Mouse (Mus musculus): Measurements from ENCODE around the gene Tmem63a. TPM values are rescaled to one million over a fixed set of nuclear protein-coding genes. Genes with fewer than 3 reads are reported as not detected.

Tmem63a gene
- polyA plus RNA-seq, 2 experiments = 4.6 to 6.8 TPM

DNA sequence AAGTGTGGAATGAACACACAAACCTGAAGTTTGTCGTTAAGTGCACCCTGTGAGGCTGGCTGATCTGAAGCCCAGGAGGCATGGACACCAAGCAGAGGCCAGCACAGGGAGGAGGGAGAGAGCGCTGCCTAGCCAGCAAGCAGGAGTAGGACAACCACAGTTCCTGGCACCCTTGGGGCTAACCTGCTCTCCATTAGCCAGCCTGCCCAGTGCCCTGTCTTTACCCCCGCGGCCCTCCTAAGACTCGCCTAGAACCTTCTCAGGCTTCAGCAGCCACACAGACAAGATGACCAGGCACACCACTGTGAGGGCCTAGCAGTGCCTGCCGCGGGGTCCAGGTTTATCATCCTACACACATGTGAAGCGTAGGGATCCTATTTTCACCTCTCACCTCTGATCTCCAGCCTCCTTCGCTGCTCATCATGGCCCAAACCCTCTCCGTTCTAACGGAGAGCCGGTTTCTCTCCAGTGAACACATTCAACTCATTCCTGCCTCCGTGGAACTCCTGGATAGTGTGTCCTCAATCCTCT lies 75.8 kb downstream of the Tmem63a start:
- WGBS (ENCODE audit: insufficient replicate concordance) = 61% methylated on average over 13 of the region's 13 CpGs
- no peak overlapping the region for H3K27ac ChIP-seq
- no peak for ATAC-seq (ENCODE audit: insufficient read depth)
- peaks cover 9 to 13% of the 10 kb centered on the region in 2 experiments for H3K4me1 ChIP-seq (replicated peaks; ENCODE audit: control insufficient read depth in 2 of 2, insufficient read depth in 2 of 2, low read length in 1 of 2)
- peaks cover 13% of the 10 kb centered on the region for H3K27me3 ChIP-seq (ENCODE audit: control insufficient read depth, insufficient read depth, low read length)
- H3K9me3 ChIP-seq (ENCODE audit: control insufficient read depth, low read length) = no peaks in the 10 kb centered on the region
- no peak for DNase-seq (ENCODE audit: low read depth in 3 of 3, low spot score in 3 of 3)
- H3K36me3 ChIP-seq (replicated peaks; ENCODE audit: control insufficient read depth, insufficient read depth, low read depth) = no peaks in the 10 kb centered on the region
- no peak overlapping the region for H3K4me2 ChIP-seq (ENCODE audit: low read depth)
- H3K9ac ChIP-seq (replicated peaks) = no peak overlapping the region
- TF ChIP-seq EP300 (IDR thresholded peaks at IDR 0.05; ENCODE audit: low read depth) = no peak
- H3K4me3 ChIP-seq (ENCODE audit: insufficient read depth in 1 of 2, low read depth in 2 of 2, low read length in 2 of 2) = no peak overlapping the region

DNA sequence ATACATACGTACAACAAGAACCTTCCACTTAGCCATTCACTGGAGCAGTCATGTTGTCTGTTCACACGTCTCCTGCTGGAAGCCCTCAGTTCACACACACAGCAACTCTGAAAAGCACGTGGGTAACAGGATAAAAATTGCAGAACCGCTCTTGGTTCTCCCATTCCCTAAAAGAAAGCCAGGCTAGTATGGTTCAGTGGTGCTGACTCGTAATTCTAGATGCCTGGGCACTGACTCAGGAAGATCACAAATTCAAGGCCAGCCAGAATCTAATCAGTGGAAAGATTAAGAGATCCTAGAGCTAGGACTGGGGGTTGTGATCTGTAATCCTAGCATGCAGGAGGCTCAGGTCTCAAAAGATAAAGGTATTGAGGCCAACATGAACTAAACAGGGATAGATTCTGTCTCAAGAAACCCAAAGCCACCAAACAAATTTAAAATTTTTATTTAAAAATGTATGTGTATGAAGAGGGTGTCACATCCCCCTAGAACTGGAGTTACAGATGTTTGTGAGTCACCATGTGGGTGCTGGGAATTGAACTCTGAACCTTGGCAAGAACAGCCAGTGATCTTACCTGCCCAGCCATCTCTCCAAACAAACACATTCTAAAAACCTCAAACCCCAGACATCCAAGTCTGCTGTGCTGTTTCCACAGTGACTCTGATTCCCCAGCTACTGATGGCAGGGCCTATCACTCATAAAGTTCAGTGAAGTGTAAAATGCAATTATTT lies 78.8 kb downstream of the Tmem63a start, which contains the start of gene Ephx1:
Gene Ephx1, minus strand, starts transcription at position 149 of the 732 bp plus-strand sequence.
- peaks cover 9 to 13% of the 10 kb centered on the region in 2 experiments for H3K4me1 ChIP-seq (replicated peaks; ENCODE audit: control insufficient read depth in 2 of 2, insufficient read depth in 2 of 2, low read length in 1 of 2)
- 40% methylated on average over 5 of the region's 5 CpGs for WGBS (ENCODE audit: insufficient replicate concordance)
- no peak within 1 kb of the TSS; the same call in 1 of the 2 replicates for H3K9ac ChIP-seq (replicated peaks)
- DNase-seq (ENCODE audit: low read depth in 3 of 3, low spot score in 3 of 3) = no peak
- no peak for ATAC-seq (ENCODE audit: insufficient read depth)
- H3K27me3 ChIP-seq (ENCODE audit: control insufficient read depth, insufficient read depth, low read length) = peaks cover 9% of the 10 kb centered on the region
- no peaks in the 10 kb centered on the region for H3K9me3 ChIP-seq (ENCODE audit: control insufficient read depth, low read length)
- H3K27ac ChIP-seq = no peak within 1 kb of the TSS
- no peak within 1 kb of the TSS for H3K4me2 ChIP-seq (ENCODE audit: low read depth)
- no peak within 1 kb of the TSS for H3K4me3 ChIP-seq (ENCODE audit: insufficient read depth in 1 of 2, low read depth in 2 of 2, low read length in 2 of 2)
- no peak for TF ChIP-seq EP300 (IDR thresholded peaks at IDR 0.05; ENCODE audit: low read depth)
- no peak for TF ChIP-seq CTCF (IDR thresholded peaks at IDR 0.05; ENCODE audit: low read depth)
- no peaks in the 10 kb centered on the region for H3K36me3 ChIP-seq (replicated peaks; ENCODE audit: control insufficient read depth, insufficient read depth, low read depth)

DNA sequence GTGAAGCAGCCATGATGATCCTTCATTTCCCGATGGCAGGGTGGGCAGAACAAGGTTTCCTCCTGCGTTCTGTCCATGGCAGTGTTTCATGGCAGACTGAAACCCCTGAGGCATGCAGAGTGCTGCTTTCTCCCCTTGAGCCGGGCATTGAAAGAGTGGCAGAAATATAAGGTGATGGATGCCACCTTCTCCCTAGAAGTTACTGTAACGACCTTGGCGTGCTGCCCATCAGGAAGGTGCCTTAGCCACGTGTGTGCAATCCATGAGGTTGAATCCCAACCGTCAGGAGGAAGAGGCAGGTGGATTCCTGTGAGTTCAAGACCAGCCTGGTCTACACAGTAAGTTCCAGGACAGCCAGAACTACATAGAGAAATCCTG lies 79.3 kb downstream of the Tmem63a start:
- Histone ChIP-seq H3K27me3 (ENCODE audit: control insufficient read depth, insufficient read depth, low read length) (peaks cover 6% of the 10 kb centered on the region), H3K4me2 (ENCODE audit: low read depth) (no peak overlapping the region), H3K9me3 (ENCODE audit: control insufficient read depth, low read length) (no peaks in the 10 kb centered on the region), H3K36me3 (replicated peaks; ENCODE audit: control insufficient read depth, insufficient read depth, low read depth) (no peaks in the 10 kb centered on the region), H3K4me3 (ENCODE audit: insufficient read depth in 1 of 2, low read depth in 2 of 2, low read length in 2 of 2) (no peak overlapping the region), H3K4me1 (replicated peaks; ENCODE audit: control insufficient read depth in 2 of 2, insufficient read depth in 2 of 2, low read length in 1 of 2) (peaks cover 9 to 12% of the 10 kb centered on the region in 2 experiments), H3K27ac (no peak overlapping the region), H3K9ac (replicated peaks) (no peak overlapping the region; the same call in 1 of the 2 replicates)
- DNase-seq (ENCODE audit: low read depth in 3 of 3, low spot score in 3 of 3) = no peak
- WGBS (ENCODE audit: insufficient replicate concordance) = 46% methylated on average over 7 of the region's 7 CpGs
- no peak for ATAC-seq (ENCODE audit: insufficient read depth)
- TF ChIP-seq CTCF (IDR thresholded peaks at IDR 0.05; ENCODE audit: low read depth) (no peak), EP300 (IDR thresholded peaks at IDR 0.05; ENCODE audit: low read depth) (no peak)

DNA sequence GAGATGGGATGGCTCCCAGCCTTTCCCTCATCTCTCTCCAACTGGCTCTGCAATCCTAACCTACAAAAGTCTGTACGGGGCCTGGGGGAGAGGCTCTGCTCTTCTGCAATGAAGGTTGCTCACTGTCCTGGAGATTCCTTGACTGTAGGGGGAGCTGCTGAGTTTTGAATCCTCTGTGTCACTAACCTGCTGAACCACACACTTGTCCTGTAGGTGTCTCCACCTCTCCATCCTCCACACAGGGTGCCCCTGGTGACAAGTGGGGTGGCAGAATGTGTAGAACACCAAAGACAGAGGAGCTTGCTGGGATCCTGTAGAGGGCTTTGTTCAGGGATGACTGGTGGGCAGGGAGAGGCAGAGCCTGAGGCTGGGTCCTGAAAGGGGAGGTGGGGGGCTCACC lies 80.1 kb downstream of the Tmem63a start:
- no peak overlapping the region for H3K9ac ChIP-seq (replicated peaks)
- peak; percentile 67 for ATAC-seq (ENCODE audit: insufficient read depth)
- no peaks in the 10 kb centered on the region for H3K36me3 ChIP-seq (replicated peaks; ENCODE audit: control insufficient read depth, insufficient read depth, low read depth)
- peaks cover 9 to 11% of the 10 kb centered on the region in 2 experiments for H3K4me1 ChIP-seq (replicated peaks; ENCODE audit: control insufficient read depth in 2 of 2, insufficient read depth in 2 of 2, low read length in 1 of 2)
- H3K27me3 ChIP-seq (ENCODE audit: control insufficient read depth, insufficient read depth, low read length) = peaks cover 6% of the 10 kb centered on the region
- no peak overlapping the region for H3K27ac ChIP-seq
- no peak overlapping the region for H3K4me2 ChIP-seq (ENCODE audit: low read depth)
- no peak for TF ChIP-seq EP300 (IDR thresholded peaks at IDR 0.05; ENCODE audit: low read depth)
- peak; percentile 90 for TF ChIP-seq CTCF (IDR thresholded peaks at IDR 0.05; ENCODE audit: low read depth)
- no peaks in the 10 kb centered on the region for H3K9me3 ChIP-seq (ENCODE audit: control insufficient read depth, low read length)
- peak in 2 of 3 experiments; percentile 45 to 58 for DNase-seq (ENCODE audit: low read depth in 3 of 3, low spot score in 3 of 3)
- H3K4me3 ChIP-seq (ENCODE audit: insufficient read depth in 1 of 2, low read depth in 2 of 2, low read length in 2 of 2) = no peak overlapping the region
- WGBS (ENCODE audit: insufficient replicate concordance) = 4% methylated on average over 1 of the region's 1 CpGs

Other genes with a start within 250 kb of the Tmem63a start
- 0.15 and 0.18 TPM in 2 replicates for gene Mixl1, start 245.3 kb upstream of the Tmem63a start, polyA plus RNA-seq (2012; rRNA removed)
- 0.18 and 0.30 TPM in 2 replicates for gene Mixl1, start 245.3 kb upstream of the Tmem63a start, polyA plus RNA-seq (2014; fragmentation: Nextera tagmentation; extraction: Ambion mirVana)
- 6.4 and 9.8 TPM in 2 replicates for gene Acbd3, start 216.3 kb upstream of the Tmem63a start, polyA plus RNA-seq (2012; rRNA removed)
- gene Acbd3, start 216.3 kb upstream of the Tmem63a start, polyA plus RNA-seq (2014; fragmentation: Nextera tagmentation; extraction: Ambion mirVana) = 7.2 and 8.2 TPM in 2 replicates
- 529 and 1,021 TPM in 2 replicates for gene H3f3a, start 128.4 kb upstream of the Tmem63a start, polyA plus RNA-seq (2012; rRNA removed)
- gene H3f3a, start 128.4 kb upstream of the Tmem63a start, polyA plus RNA-seq (2014; fragmentation: Nextera tagmentation; extraction: Ambion mirVana) = 2,262 and 2,378 TPM in 2 replicates
- 11.5 and 15.5 TPM in 2 replicates for gene Sde2, start 91.2 kb upstream of the Tmem63a start, polyA plus RNA-seq (2012; rRNA removed)
- 15.8 and 18.0 TPM in 2 replicates for gene Sde2, start 91.2 kb upstream of the Tmem63a start, polyA plus RNA-seq (2014; fragmentation: Nextera tagmentation; extraction: Ambion mirVana)
- not detected in 2 replicates for gene Lefty2, start 49.2 kb upstream of the Tmem63a start, polyA plus RNA-seq (2012; rRNA removed)
- not detected in 2 replicates for gene Lefty2, start 49.2 kb upstream of the Tmem63a start, polyA plus RNA-seq (2014; fragmentation: Nextera tagmentation; extraction: Ambion mirVana)
- gene Pycr2, start 38.1 kb upstream of the Tmem63a start, polyA plus RNA-seq (2012; rRNA removed) = 47.9 and 52.0 TPM in 2 replicates
- 84.6 and 94.7 TPM in 2 replicates for gene Pycr2, start 38.1 kb upstream of the Tmem63a start, polyA plus RNA-seq (2014; fragmentation: Nextera tagmentation; extraction: Ambion mirVana)
- gene Lefty1, start 7.3 kb upstream of the Tmem63a start, polyA plus RNA-seq (2012; rRNA removed) = 9.2 and 9.5 TPM in 2 replicates
- 4.9 and 5.6 TPM in 2 replicates for gene Lefty1, start 7.3 kb upstream of the Tmem63a start, polyA plus RNA-seq (2014; fragmentation: Nextera tagmentation; extraction: Ambion mirVana)
- gene Ephx1, start 78.6 kb downstream of the Tmem63a start, polyA plus RNA-seq (2012; rRNA removed) = 2.8 and 2.9 TPM in 2 replicates
- 4.2 and 4.8 TPM in 2 replicates for gene Ephx1, start 78.6 kb downstream of the Tmem63a start, polyA plus RNA-seq (2014; fragmentation: Nextera tagmentation; extraction: Ambion mirVana)
- gene 9130409I23Rik, start 108.9 kb downstream of the Tmem63a start, polyA plus RNA-seq (2012; rRNA removed) = 0.03 and 0.05 TPM in 2 replicates
- not detected in 2 replicates for gene 9130409I23Rik, start 108.9 kb downstream of the Tmem63a start, polyA plus RNA-seq (2014; fragmentation: Nextera tagmentation; extraction: Ambion mirVana)
- 9.1 and 13.1 TPM in 2 replicates for gene Nvl, start 201.9 kb downstream of the Tmem63a start, polyA plus RNA-seq (2012; rRNA removed)
- gene Nvl, start 201.9 kb downstream of the Tmem63a start, polyA plus RNA-seq (2014; fragmentation: Nextera tagmentation; extraction: Ambion mirVana) = 10.8 and 11.6 TPM in 2 replicates
- gene Cnih4, start 202.3 kb downstream of the Tmem63a start, polyA plus RNA-seq (2012; rRNA removed) = 9.5 and 10.0 TPM in 2 replicates
- 53.3 and 55.4 TPM in 2 replicates for gene Cnih4, start 202.3 kb downstream of the Tmem63a start, polyA plus RNA-seq (2014; fragmentation: Nextera tagmentation; extraction: Ambion mirVana)

Measured in liver, embryonic 14.5 days (tissue).